Mouse (Mus musculus): ENCODE measurements around the gene Atp9a. TPM values are rescaled to one million over a fixed set of nuclear protein-coding genes. Genes with fewer than 3 reads are reported as not detected.
"Not testable (repeated sequence)": the region's sequence is repeated elsewhere in the genome, so short reads cannot be mapped to it uniquely, and the experiment has no call there.

Gene Atp9a
- polyA plus RNA-seq, 1 experiment: 56.0 TPM

GRCm38 (mm10) chr2:168763785-168764184 lies 21.6 kb upstream of the Atp9a start:
- H3K27ac ChIP-seq (ENCODE audit: insufficient read depth, low read depth, low read length): no peak overlapping the region
- WGBS: 11% methylated on average over 7 of the region's 7 CpGs
- H3K4me1 ChIP-seq (ENCODE audit: control insufficient read depth, insufficient read depth, low read length): no peaks in the 10 kb centered on the region
- DNase-seq: no peak
- no peak overlapping the region for H3K4me3 ChIP-seq (ENCODE audit: insufficient read depth, low read depth, low read length)
- H3K27me3 ChIP-seq (replicated peaks; ENCODE audit: control insufficient read depth, insufficient read depth, low read length): no peaks in the 10 kb centered on the region; the same call in 1 of the 2 replicates
- no peaks in the 10 kb centered on the region for H3K36me3 ChIP-seq (ENCODE audit: control insufficient read depth, insufficient read depth, low read length)
- TF ChIP-seq CTCF (conservative IDR thresholded peaks at IDR 0.05; ENCODE audit: insufficient read depth, insufficient read length, low read depth, low read length) (no peak), POLR2A (IDR thresholded peaks at IDR 0.05; ENCODE audit: low read depth, low read length) (no peak)

- H3K36me3 ChIP-seq (ENCODE audit: control insufficient read depth, insufficient read depth, low read length): no peaks in the 10 kb centered on the region
- no peak for TF ChIP-seq POLR2A (IDR thresholded peaks at IDR 0.05; ENCODE audit: low read depth, low read length)
- no peak for TF ChIP-seq CTCF (conservative IDR thresholded peaks at IDR 0.05; ENCODE audit: insufficient read depth, insufficient read length, low read depth, low read length)
- 3% methylated on average over 12 of the region's 12 CpGs for WGBS
- no peak overlapping the region for H3K27ac ChIP-seq (ENCODE audit: insufficient read depth, low read depth, low read length)
- no peaks in the 10 kb centered on the region; the same call in 1 of the 2 replicates for H3K27me3 ChIP-seq (replicated peaks; ENCODE audit: control insufficient read depth, insufficient read depth, low read length)
- H3K4me3 ChIP-seq (ENCODE audit: insufficient read depth, low read depth, low read length): no peak overlapping the region
- DNase-seq: no peak
- no peaks in the 10 kb centered on the region for H3K4me1 ChIP-seq (ENCODE audit: control insufficient read depth, insufficient read depth, low read length)
Observed at GRCm38 (mm10) chr2:168762411-168762815, 20.2 kb upstream of the Atp9a start.

DNA sequence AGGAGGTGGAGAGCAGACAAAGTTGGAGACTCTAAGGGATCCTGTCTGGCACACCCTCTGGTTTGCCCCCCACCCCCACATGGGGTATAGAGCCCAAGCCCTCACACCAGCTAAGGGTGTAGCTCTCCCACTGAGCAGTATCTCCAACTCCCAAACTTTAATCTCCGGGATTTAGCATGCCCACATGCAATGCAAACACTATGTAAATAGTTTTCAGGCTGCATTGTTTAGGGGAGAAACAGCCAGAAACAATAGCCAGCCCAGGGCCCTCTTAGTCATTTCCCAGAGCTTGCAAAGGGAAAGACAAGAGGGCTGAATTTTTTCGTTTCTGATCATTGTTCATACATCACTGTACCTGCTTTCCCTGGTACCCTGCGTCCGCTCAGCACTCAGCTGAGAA lies 19.7 kb upstream of the Atp9a start:
- no peaks in the 10 kb centered on the region for H3K4me1 ChIP-seq (ENCODE audit: control insufficient read depth, insufficient read depth, low read length)
- no peaks in the 10 kb centered on the region for H3K36me3 ChIP-seq (ENCODE audit: control insufficient read depth, insufficient read depth, low read length)
- no peak for TF ChIP-seq POLR2A (IDR thresholded peaks at IDR 0.05; ENCODE audit: low read depth, low read length)
- TF ChIP-seq CTCF (conservative IDR thresholded peaks at IDR 0.05; ENCODE audit: insufficient read depth, insufficient read length, low read depth, low read length): no peak
- no peak overlapping the region for H3K4me3 ChIP-seq (ENCODE audit: insufficient read depth, low read depth, low read length)
- 15% methylated on average over 4 of the region's 4 CpGs for WGBS
- H3K27ac ChIP-seq (ENCODE audit: insufficient read depth, low read depth, low read length): no peak overlapping the region
- no peak for DNase-seq
- no peaks in the 10 kb centered on the region; the same call in 1 of the 2 replicates for H3K27me3 ChIP-seq (replicated peaks; ENCODE audit: control insufficient read depth, insufficient read depth, low read length)

DNA sequence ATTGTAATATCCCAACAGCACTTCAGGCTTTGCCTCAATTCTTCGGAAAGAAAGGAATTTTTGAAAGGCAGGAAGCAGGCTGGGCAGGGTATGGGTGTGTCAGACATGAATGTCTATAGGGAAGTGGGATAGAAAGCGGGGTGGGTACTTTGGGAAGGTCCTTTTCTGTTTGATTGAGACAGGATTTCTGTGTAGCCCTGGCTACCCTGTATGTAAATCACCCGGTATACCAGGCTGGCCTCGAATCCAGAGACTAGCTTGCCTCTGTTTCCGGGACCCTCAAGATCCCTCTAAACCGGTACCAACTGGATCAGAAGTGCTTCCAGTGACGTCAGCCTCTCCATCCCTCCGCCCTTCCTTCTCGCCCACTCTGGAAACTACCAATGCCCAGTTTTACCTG lies 18.9 kb upstream of the Atp9a start:
- Histone ChIP-seq H3K4me1 (ENCODE audit: control insufficient read depth, insufficient read depth, low read length) (no peaks in the 10 kb centered on the region), H3K27me3 (replicated peaks; ENCODE audit: control insufficient read depth, insufficient read depth, low read length) (no peaks in the 10 kb centered on the region), H3K4me3 (ENCODE audit: insufficient read depth, low read depth, low read length) (no peak overlapping the region), H3K27ac (ENCODE audit: insufficient read depth, low read depth, low read length) (no peak overlapping the region), H3K36me3 (ENCODE audit: control insufficient read depth, insufficient read depth, low read length) (no peaks in the 10 kb centered on the region)
- TF ChIP-seq CTCF (conservative IDR thresholded peaks at IDR 0.05; ENCODE audit: insufficient read depth, insufficient read length, low read depth, low read length) (no peak), POLR2A (IDR thresholded peaks at IDR 0.05; ENCODE audit: low read depth, low read length) (no peak)
- WGBS: 79% methylated on average over 9 of the region's 9 CpGs
- DNase-seq: no peak

- not testable (repeated sequence) for H3K4me1 ChIP-seq (ENCODE audit: control insufficient read depth, insufficient read depth, low read length); H3K27me3 ChIP-seq (replicated peaks; ENCODE audit: control insufficient read depth, insufficient read depth, low read length); DNase-seq; H3K27ac ChIP-seq (ENCODE audit: insufficient read depth, low read depth, low read length); H3K4me3 ChIP-seq (ENCODE audit: insufficient read depth, low read depth, low read length); H3K36me3 ChIP-seq (ENCODE audit: control insufficient read depth, insufficient read depth, low read length)
- 90% methylated on average over 10 of the region's 10 CpGs for WGBS
Observed at GRCm38 (mm10) chr2:168744406-168744805, 2.2 kb upstream of the Atp9a start.

GRCm38 (mm10) chr2:168742649-168743048 lies 440 bp upstream of the Atp9a start:
- H3K4me1 ChIP-seq (ENCODE audit: control insufficient read depth, insufficient read depth, low read length): peaks cover 3% of the 10 kb centered on the region; the same call in 1 of the 2 replicates
- peak; percentile 74 for TF ChIP-seq CTCF (conservative IDR thresholded peaks at IDR 0.05; ENCODE audit: insufficient read depth, insufficient read length, low read depth, low read length)
- no peak for TF ChIP-seq POLR2A (IDR thresholded peaks at IDR 0.05; ENCODE audit: low read depth, low read length)
- DNase-seq: peak; percentile 52
- H3K27me3 ChIP-seq (replicated peaks; ENCODE audit: control insufficient read depth, insufficient read depth, low read length): no peaks in the 10 kb centered on the region
- 26% methylated on average over 7 of the region's 7 CpGs for WGBS
- H3K4me3 ChIP-seq (ENCODE audit: insufficient read depth, low read depth, low read length): no peak overlapping the region
- H3K36me3 ChIP-seq (ENCODE audit: control insufficient read depth, insufficient read depth, low read length): no peaks in the 10 kb centered on the region
- no peak overlapping the region for H3K27ac ChIP-seq (ENCODE audit: insufficient read depth, low read depth, low read length)

DNA sequence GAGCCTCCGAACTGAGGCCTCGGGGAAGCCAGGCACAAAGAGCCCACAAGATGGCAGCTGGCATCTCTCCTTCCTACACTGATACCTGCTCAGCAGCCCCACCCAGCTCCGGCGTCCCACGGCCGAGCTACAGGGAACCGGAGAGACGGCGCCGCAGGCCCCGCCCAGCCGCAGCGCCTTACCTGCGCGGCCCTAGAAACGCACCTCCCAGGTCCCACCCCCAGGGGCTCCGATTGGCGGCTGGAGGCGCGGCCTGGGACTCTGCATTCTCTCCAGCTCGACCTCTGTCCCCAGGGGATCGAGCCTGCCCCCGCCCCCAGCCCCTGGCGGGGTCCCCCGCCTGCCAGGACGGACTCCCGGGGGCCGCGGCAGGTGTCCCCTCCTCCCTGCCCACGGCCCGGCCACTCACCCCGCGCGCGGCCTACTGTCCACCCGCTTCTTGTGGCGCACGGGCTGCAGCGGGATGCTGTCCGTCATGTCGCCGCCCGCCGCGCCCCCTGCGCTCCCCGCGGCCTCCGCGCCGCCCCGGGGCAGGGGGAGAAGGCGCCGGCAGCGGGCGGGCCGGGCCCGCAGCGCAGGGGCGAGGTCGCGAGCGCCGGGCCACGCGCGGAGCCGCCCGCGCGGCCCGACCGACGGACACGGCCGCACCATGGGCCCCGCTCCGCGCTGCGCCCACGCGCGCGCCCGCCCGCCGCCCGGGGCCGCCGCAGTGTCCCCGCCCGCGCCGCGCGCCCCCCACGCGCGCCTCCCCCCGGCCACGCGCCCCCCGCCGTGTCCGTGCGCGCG lies 743 bp downstream of the Atp9a start:
- TF ChIP-seq CTCF (conservative IDR thresholded peaks at IDR 0.05; ENCODE audit: insufficient read depth, insufficient read length, low read depth, low read length) (no peak), POLR2A (IDR thresholded peaks at IDR 0.05; ENCODE audit: low read depth, low read length) (no peak)
- no peak overlapping the region for H3K27ac ChIP-seq (ENCODE audit: insufficient read depth, low read depth, low read length)

More for the DNA sequence above, 743 bp downstream of the Atp9a start:
- no peaks in the 10 kb centered on the region for H3K27me3 ChIP-seq (replicated peaks; ENCODE audit: control insufficient read depth, insufficient read depth, low read length)
- H3K4me3 ChIP-seq (ENCODE audit: insufficient read depth, low read depth, low read length): peak overlapping the region; percentile 78
- H3K36me3 ChIP-seq (ENCODE audit: control insufficient read depth, insufficient read depth, low read length): no peaks in the 10 kb centered on the region
- peak; percentile 94 for DNase-seq
- peaks cover 3% of the 10 kb centered on the region; the same call in 1 of the 2 replicates for H3K4me1 ChIP-seq (ENCODE audit: control insufficient read depth, insufficient read depth, low read length)
- 11% methylated on average over 98 of the region's 108 CpGs for WGBS
